Mouse (Mus musculus) C2C12 (cell line): ENCODE data around the gene Enc1.

Experiments used
- CTCF ChIP-seq: IDR thresholded peaks from one replicate; pipeline ENCODE4 v1.5.1; 2011; ENCODE audit not compliant: control insufficient read depth, insufficient read depth, insufficient read length
- MAX ChIP-seq: IDR thresholded peaks from one replicate; pipeline ENCODE4 v1.6.1; 2011; ENCODE audit warnings: mild to moderate bottlenecking, control low read depth
- MYOG ChIP-seq: IDR thresholded peaks from one replicate; pipeline ENCODE4 v1.6.1; 2011; ENCODE audit not compliant: control insufficient read depth, insufficient read length; ENCODE audit errors: extremely low read depth

GRCm38 (mm10) chr13:97295101-97295852 lies 54.4 kb downstream of the Enc1 start:
- TF ChIP-seq CTCF (no peak), MYOG (no peak), MAX (no peak)
